In genomic region chr3:145846255-145846654, GRCm38 (mm10) we compare ENCODE assay signal across 22 mouse cellular contexts.
A peak's percentile ranks its signal among the peaks of the same experiment; 100 is the strongest.
DNase-seq lines count a peak whose midpoint lies in the region; ATAC-seq and TF ChIP-seq lines count a peak whose summit lies in the region.
"Had no signal": no experiment of that assay in that cellular context is flagged by ENCODE, and none has a peak within 500 bp of the region (broad histone marks: within the 10 kb centered on the region; RNA-seq: fewer than 3 reads in every experiment).

No protein-coding gene starts in this region.

- DNase-seq in heart, adult 11 months: peak; percentile 1
- peak; percentile 3 for DNase-seq in intestine, embryonic 14.5 days (ENCODE audit: low spot score)
- peak; percentile 19 for DNase-seq in lung, embryonic 14.5 days
- no peak for DNase-seq in lung, postnatal 4 days
- DNase-seq in brain, embryonic 14.5 days (ENCODE audit: low read depth): peak; percentile 44
- no peak for DNase-seq in cerebellum, postnatal 25 days
- DNase-seq: adrenal gland, adult 2 months; adrenal gland, postnatal 10 days; adrenal gland, postnatal 25 days; cerebellum, adult 11-12 months; cerebellum, adult 2 months; cerebellum, adult 9-10 months; cerebellum, postnatal 36 days; embryo, embryonic 11 days had no signal

- no peaks in the 10 kb centered on the region for H3K27me3 ChIP-seq in heart, embryonic 12.5 days (replicated peaks)
- no peaks in the 10 kb centered on the region for H3K27me3 ChIP-seq in intestine, embryonic 14.5 days (replicated peaks; ENCODE audit: control insufficient read depth, insufficient read depth, low read length)
- no peaks in the 10 kb centered on the region for H3K27me3 ChIP-seq in intestine, embryonic 16.5 days (replicated peaks; ENCODE audit: control insufficient read depth, insufficient read depth, low read length)
- H3K27me3 ChIP-seq in lung, embryonic 14.5 days (ENCODE audit: insufficient read depth, low read length): no peaks in the 10 kb centered on the region
- H3K27me3 ChIP-seq: embryonic facial prominence, embryonic 13.5 days; embryonic facial prominence, embryonic 15.5 days; forebrain, embryonic 12.5 days; forebrain, embryonic 15.5 days had no signal

- WGBS in heart, embryonic 12.5 days: 92% methylated on average over 2 of the region's 2 CpGs
- WGBS in intestine, embryonic 14.5 days: 91% methylated on average over 2 of the region's 2 CpGs
- 79% methylated on average over 2 of the region's 2 CpGs for WGBS in intestine, embryonic 16.5 days
- WGBS in lung, embryonic 14.5 days: 86% methylated on average over 2 of the region's 2 CpGs

- no peak overlapping the region for H3K27ac ChIP-seq in heart, embryonic 12.5 days (ENCODE audit: poor library complexity, severe bottlenecking)
- H3K27ac ChIP-seq in intestine, embryonic 14.5 days (ENCODE audit: low read depth): no peak overlapping the region
- no peak overlapping the region for H3K27ac ChIP-seq in intestine, embryonic 16.5 days (ENCODE audit: low read length)
- no peak overlapping the region for H3K27ac ChIP-seq in lung, embryonic 14.5 days (ENCODE audit: low read depth)
- H3K27ac ChIP-seq: embryonic facial prominence, embryonic 13.5 days; embryonic facial prominence, embryonic 15.5 days; forebrain, embryonic 10.5 days; forebrain, embryonic 12.5 days; forebrain, embryonic 15.5 days had no signal

- H3K4me3 ChIP-seq in heart, embryonic 12.5 days: no peak overlapping the region
- H3K4me3 ChIP-seq in intestine, embryonic 14.5 days (ENCODE audit: low read depth, low read length): no peak overlapping the region
- no peak overlapping the region for H3K4me3 ChIP-seq in intestine, embryonic 16.5 days (ENCODE audit: low read length)
- H3K4me3 ChIP-seq in lung, embryonic 14.5 days (ENCODE audit: low read depth, low read length): no peak overlapping the region
- H3K4me3 ChIP-seq: embryonic facial prominence, embryonic 13.5 days; embryonic facial prominence, embryonic 15.5 days; erythroblast, embryonic 14.5 days; forebrain, embryonic 10.5 days; forebrain, embryonic 12.5 days; forebrain, embryonic 15.5 days had no signal

- no peak for TF ChIP-seq CTCF in lung, embryonic 14.5 days (IDR thresholded peaks at IDR 0.05; ENCODE audit: low read depth)
- TF ChIP-seq CTCF in brain, embryonic 14.5 days (IDR thresholded peaks at IDR 0.05; ENCODE audit: borderline replicate concordance, extremely low read depth, insufficient read depth, insufficient read length): no peak

- no peak for ATAC-seq in heart, embryonic 12.5 days (ENCODE audit: insufficient number of reproducible peaks, low FRiP score)
- ATAC-seq in intestine, embryonic 14.5 days (replicated peaks; ENCODE audit: low FRiP score, low TSS enrichment, low read depth): no peak
- no peak for ATAC-seq in intestine, embryonic 16.5 days
- ATAC-seq in lung, embryonic 14.5 days (ENCODE audit: insufficient read depth): no peak
- ATAC-seq: forebrain, embryonic 15.5 days had no signal

- no peak overlapping the region for H3K9ac ChIP-seq in heart, embryonic 12.5 days
- H3K9ac ChIP-seq in intestine, embryonic 14.5 days (ENCODE audit: low read length): no peak overlapping the region
- H3K9ac ChIP-seq in intestine, embryonic 16.5 days (ENCODE audit: low read depth, low read length): no peak overlapping the region
- no peak overlapping the region for H3K9ac ChIP-seq in lung, embryonic 14.5 days
- H3K9ac ChIP-seq: embryonic facial prominence, embryonic 13.5 days; embryonic facial prominence, embryonic 15.5 days; forebrain, embryonic 12.5 days; forebrain, embryonic 15.5 days had no signal

- H3K4me1 ChIP-seq in heart, embryonic 12.5 days (replicated peaks): peaks cover 7% of the 10 kb centered on the region; the same call in 1 of the 2 replicates
- no peaks in the 10 kb centered on the region for H3K4me1 ChIP-seq in intestine, embryonic 14.5 days (replicated peaks; ENCODE audit: control insufficient read depth, insufficient read depth, low read length)
- no peaks in the 10 kb centered on the region for H3K4me1 ChIP-seq in intestine, embryonic 16.5 days (ENCODE audit: control insufficient read depth, insufficient read depth, low read length)
- no peaks in the 10 kb centered on the region for H3K4me1 ChIP-seq in lung, embryonic 14.5 days (ENCODE audit: insufficient read depth)
- H3K4me1 ChIP-seq: forebrain, embryonic 10.5 days; forebrain, embryonic 12.5 days; forebrain, embryonic 15.5 days had no signal

- no peak overlapping the region for H3K4me2 ChIP-seq in heart, embryonic 12.5 days
- no peak overlapping the region for H3K4me2 ChIP-seq in intestine, embryonic 14.5 days (ENCODE audit: low read length)
- no peak overlapping the region for H3K4me2 ChIP-seq in intestine, embryonic 16.5 days (ENCODE audit: low read depth, low read length)
- no peak overlapping the region for H3K4me2 ChIP-seq in lung, embryonic 14.5 days
- H3K4me2 ChIP-seq: embryonic facial prominence, embryonic 13.5 days; embryonic facial prominence, embryonic 15.5 days; forebrain, embryonic 12.5 days; forebrain, embryonic 15.5 days had no signal

- H3K36me3 ChIP-seq in heart, embryonic 12.5 days: no peaks in the 10 kb centered on the region
- no peaks in the 10 kb centered on the region for H3K36me3 ChIP-seq in intestine, embryonic 14.5 days (ENCODE audit: control insufficient read depth, insufficient read depth, low read length)
- no peaks in the 10 kb centered on the region for H3K36me3 ChIP-seq in intestine, embryonic 16.5 days (ENCODE audit: control insufficient read depth, insufficient read depth, low read length)
- no peaks in the 10 kb centered on the region for H3K36me3 ChIP-seq in lung, embryonic 14.5 days (ENCODE audit: insufficient read depth)
- H3K36me3 ChIP-seq: embryonic facial prominence, embryonic 13.5 days; embryonic facial prominence, embryonic 15.5 days; forebrain, embryonic 10.5 days; forebrain, embryonic 12.5 days; forebrain, embryonic 15.5 days had no signal

- no peak for TF ChIP-seq POLR2A in brain, embryonic 14.5 days (IDR thresholded peaks at IDR 0.05; ENCODE audit: borderline replicate concordance, extremely low read depth, insufficient read depth, insufficient read length, poor library complexity, severe bottlenecking)

- no peaks in the 10 kb centered on the region for H3K9me3 ChIP-seq in heart, embryonic 12.5 days (replicated peaks)
- no peaks in the 10 kb centered on the region for H3K9me3 ChIP-seq in intestine, embryonic 14.5 days (ENCODE audit: control insufficient read depth, low read length)
- no peaks in the 10 kb centered on the region for H3K9me3 ChIP-seq in intestine, embryonic 16.5 days (ENCODE audit: control insufficient read depth, low read length)
- no peaks in the 10 kb centered on the region for H3K9me3 ChIP-seq in lung, embryonic 14.5 days (ENCODE audit: low read depth, low read length)
- H3K9me3 ChIP-seq: embryonic facial prominence, embryonic 13.5 days; embryonic facial prominence, embryonic 15.5 days; forebrain, embryonic 10.5 days; forebrain, embryonic 12.5 days; forebrain, embryonic 15.5 days had no signal

Comparison
In these comparisons a context has a peak if more than half of its experiments do, and no peak if none do; other contexts are left out.
1. DNase-seq: peak in heart, adult 11 months (single experiment), intestine, embryonic 14.5 days (single experiment), lung, embryonic 14.5 days (single experiment) and brain, embryonic 14.5 days (single experiment); none in lung, postnatal 4 days (0 of 2) and cerebellum, postnatal 25 days (0 of 2).